Mouse (Mus musculus) gastrocnemius, adult 18-20 months (tissue): ENCODE data around the gene Sult1a1. TPM values are rescaled to one million over a fixed set of nuclear protein-coding genes. Genes with fewer than 3 reads are reported as not detected.

Source experiments
- DNase-seq: peaks from one replicate; pipeline ENCODE4 v3.0.0; 2021; ENCODE audit warnings: low spot score
- total RNA-seq, 2 experiments: library from RNA; stranded (reverse); gene quantifications; 2 replicates each; pipeline ENCODE4 v1.2.3; 2021

The Sult1a1 gene
- total RNA-seq, 2 experiments from 2014 or later: 11.1 to 15.9 TPM

GRCm38 (mm10) chr7:126665269-126665668, 11.0 kb downstream of the Sult1a1 start:
- DNase-seq: peak; percentile 51

DNA sequence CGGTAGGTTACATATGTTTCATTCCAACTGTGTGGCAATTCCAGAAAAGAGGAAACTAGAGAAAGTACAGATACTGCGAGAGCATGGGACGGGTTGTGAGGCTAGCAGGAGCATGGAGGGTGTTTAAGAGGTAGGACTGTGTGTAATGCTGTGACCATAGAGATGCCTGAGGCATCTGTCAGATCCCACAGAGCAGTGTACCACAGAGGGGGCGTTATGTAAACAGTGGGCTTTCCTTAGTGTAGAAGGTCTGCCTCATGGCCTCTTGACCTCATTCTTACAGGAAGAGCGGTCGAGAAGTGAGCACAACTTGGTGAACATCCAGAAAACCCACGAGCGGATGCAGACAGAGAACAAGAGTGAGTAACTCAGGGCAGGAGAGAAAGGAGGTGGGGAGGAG, 12.6 kb downstream of the Sult1a1 start:
- DNase-seq: no peak

- DNase-seq: no peak
Measured at GRCm38 (mm10) chr7:126659771-126660170, 16.5 kb downstream of the Sult1a1 start.

DNA sequence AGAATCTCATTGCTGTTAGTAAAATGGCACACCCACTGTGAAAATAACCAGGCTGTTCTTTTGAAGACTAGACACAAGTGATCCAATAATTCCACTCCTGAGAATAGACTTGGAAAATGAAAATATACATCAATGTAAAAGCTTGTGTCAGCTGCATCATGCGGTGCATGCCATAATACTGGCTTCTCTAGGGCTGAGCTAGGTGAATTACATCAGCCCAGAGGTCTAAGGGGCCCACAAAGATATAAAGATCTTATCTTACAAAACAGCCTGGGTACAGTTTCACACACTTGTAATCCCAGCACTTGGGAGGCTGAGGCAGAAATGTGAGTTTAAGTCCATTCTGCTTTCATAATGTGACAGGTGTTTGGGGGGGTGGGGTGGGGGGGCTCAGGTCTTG, 18.7 kb downstream of the Sult1a1 start:
- DNase-seq: no peak

- no peak for DNase-seq
Measured at GRCm38 (mm10) chr7:126655695-126656094, 20.5 kb downstream of the Sult1a1 start.

GRCm38 (mm10) chr7:126653991-126654390, 22.2 kb downstream of the Sult1a1 start:
- no peak for DNase-seq

DNA sequence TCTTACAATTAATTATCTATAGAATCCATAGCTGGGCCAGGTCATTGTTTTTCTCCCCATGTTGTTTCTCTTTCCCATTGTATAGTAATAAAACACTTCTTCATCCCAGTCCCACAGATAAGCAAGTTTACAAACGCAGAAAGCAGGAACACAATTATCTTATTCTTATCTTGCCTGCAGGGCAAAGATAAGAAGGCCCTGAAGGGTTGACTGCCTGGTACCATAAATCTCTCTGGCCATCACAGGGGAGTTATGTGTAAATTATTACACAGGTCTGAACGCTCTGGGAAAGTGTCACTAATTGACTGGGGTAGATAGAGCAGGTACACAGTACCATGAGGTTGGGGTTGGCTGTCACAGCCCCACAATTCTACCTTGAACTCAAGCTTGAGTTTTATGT, 25.4 kb downstream of the Sult1a1 start:
- DNase-seq: no peak

- DNase-seq: peak; percentile 91
Measured at GRCm38 (mm10) chr7:126649231-126650051, 26.8 kb downstream of the Sult1a1 start, which contains the start of gene Sgf29. Gene Sgf29, plus strand, starts transcription at chr7:126649309.

DNA sequence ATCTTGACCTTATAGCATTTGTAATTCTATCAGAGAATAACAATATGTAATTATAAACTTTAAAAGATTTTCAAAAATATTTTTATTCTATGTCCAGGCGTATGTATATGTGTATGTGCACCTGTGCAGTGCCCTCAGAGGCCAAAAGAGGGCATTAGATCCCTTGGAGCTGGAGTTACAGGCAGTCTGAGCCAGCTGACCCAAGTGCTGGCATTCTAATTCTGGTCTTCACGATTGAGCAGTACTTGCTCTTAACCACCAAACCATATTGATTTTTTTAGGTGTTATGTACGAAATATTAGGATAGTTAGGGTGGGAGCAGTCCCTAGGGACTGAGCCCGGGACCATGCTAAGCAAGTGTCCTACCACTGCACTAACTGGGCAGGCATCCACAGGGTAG, 27.7 kb downstream of the Sult1a1 start:
- DNase-seq: no peak

GRCm38 (mm10) chr7:126645708-126646107, 30.5 kb downstream of the Sult1a1 start:
- DNase-seq: no peak

DNA sequence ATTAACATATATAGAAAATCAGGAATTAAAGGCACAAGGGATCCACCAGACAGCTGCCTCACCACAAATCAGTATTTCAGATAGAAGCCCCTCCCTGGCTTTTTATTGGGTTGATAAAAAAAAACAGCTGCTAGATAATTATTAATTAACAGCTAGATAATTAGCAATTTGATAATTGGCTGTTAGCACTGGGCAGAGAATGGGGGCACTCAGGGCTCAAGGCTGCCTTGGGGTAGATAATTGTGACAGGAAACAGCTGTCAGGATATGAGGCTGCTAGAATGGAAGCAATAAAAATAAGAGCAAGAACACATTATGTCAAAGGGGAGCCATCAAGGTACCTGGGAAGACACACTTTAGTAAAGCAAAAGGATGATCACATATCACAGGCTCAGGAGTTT, 31.3 kb downstream of the Sult1a1 start:
- no peak for DNase-seq

- no peak for DNase-seq
Measured at GRCm38 (mm10) chr7:126644345-126644744, 31.9 kb downstream of the Sult1a1 start.

GRCm38 (mm10) chr7:126643244-126643617, 33.0 kb downstream of the Sult1a1 start:
- DNase-seq: peak; percentile 44

DNA sequence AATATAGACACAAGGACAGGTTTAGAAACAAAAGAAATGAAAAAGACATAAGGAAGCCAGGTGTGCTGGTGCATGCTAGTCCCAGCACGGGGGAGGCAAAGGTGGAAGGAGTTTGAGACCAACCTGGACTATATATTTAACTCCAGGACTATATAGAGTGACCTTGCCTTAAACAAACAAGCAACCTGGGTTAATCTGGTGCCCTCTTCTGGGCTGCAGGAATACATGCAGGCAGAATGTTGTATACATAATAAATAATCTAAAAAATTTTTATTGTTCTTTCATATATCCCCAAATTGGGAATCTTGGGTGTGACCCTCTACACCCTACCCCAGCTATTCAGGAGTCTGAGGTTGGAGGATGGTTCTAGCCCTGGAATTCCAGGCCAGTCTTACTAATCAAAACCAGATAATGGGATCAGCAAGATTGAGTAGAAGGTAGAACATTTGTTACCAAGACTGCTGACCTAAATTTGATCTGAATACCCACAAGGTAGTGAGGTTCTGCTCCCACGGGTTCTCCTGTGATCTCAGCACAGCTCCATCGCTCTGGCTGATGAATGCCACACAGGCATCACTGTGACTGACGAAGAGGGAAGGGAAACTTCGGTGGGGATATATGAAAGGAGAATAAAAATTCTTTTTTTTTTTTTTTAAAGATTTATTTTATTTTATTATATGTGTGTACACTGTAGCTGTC, 33.5 kb downstream of the Sult1a1 start:
- no peak for DNase-seq

DNA sequence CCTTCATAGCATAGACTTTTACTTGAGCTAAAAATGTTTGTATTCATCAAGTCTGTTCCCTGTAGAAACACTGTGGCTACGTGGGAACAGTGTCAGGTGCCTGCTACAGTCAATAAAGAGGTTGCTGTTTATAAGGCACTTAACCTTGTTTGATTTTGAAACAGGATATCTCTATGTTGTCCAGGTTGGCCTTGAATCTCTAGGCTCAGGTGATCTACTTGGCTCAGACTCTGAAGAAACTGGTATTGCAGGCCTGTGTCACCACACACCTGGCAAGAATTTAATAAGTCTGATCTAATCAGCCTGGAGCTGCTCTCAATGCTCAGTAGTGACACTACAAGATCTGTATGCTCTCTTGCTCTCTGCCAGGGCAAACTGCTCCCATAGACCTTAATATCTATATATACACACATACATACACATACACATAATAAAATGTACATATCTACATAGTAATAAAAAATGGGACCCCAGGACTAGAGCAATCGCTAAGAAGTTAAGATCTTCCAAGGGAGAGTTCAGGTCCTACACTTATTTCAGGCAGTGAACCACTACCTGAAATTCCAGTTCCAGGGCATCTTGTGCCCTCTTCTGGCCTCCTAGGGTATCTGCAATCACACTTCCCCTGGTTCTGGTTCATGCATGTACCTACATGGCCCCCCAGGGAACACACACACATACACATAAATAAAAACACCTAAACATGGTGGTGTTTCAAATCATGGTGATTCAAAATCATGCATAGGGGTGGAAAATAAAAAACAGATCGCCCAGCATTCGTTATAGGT, 39.3 kb downstream of the Sult1a1 start:
- DNase-seq: peak; percentile 50

DNA sequence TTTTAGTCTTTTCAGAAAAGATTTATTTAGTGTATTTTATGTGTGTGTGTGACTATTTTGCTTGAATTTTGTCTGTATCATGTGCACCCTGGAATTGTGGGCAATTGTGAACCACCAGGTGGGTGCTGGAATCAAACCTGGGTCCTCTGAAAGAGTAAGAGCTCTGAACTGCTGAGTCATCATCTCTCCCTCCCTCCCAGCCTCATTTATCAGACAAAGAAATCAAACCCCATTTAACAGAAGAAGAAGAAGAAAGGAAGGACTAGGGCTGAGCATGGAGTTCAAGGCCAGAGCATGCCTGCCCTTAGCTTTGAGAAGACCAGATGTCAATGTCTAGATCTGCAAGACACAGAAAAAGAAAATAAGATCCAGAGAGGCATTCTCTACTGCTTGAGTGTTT, 40.9 kb downstream of the Sult1a1 start:
- DNase-seq: no peak

DNA sequence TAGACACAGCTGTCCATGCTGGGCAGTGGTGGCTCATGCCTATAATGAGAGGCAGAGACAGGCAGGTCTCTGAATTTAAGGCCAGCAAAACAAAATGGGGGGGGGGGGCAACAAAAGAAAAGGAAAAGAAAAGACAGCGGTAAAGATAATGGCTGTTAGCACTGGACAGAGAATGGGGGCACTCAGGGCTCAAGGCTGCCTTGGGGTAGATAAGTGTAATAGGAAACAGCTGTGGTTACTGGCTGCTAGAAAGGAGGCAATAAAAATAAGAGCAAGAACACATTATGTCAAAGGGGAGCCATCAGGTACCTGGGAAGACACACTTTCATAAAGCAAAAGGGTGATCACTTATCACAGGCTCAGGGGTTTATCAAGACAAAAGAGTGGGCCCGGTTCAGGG, 43.8 kb downstream of the Sult1a1 start:
- no peak for DNase-seq

GRCm38 (mm10) chr7:126630824-126631518, 45.3 kb downstream of the Sult1a1 start, which contains the start of gene Nupr1:
Gene Nupr1, minus strand, starts transcription at chr7:126630861.
- DNase-seq: no peak

DNA sequence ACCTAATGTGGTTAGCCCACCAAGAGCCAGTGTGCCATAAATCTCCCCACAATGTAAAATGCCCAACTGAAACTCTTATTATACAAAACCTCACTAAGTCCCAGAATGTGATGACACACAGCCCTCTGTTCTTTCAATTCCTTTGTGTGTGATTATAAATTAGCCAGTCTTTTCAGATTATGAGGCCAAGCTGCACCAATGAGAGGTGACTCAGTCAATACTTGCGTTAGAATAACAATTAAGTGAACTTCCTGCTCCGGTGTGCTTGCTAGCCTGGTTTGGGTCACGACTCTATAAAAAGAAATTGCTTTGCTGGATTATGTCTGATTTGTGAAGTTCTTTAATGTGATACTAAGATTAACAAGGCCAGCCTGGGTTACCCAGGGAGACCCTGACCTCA, 46.3 kb downstream of the Sult1a1 start:
- DNase-seq: no peak

DNA sequence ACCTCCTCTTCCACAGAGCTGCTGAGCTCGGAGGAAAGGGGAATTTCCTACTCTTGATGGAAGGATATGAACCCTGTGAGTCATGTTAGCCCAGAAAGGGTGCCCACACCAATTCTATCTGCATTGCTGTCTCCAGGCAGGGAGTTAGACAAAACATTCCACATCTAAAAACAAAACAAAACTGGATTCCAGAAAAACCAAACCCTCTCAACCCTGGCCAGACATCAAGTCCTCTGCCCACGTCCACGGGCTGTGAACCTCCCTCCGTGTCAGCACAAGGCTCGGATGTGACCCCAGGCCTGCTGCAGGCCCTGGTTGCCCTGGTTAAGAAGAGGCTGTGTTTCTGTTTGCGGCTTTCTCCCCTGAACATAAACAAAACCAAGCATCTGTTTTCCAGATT, 48.1 kb downstream of the Sult1a1 start:
- no peak for DNase-seq

DNA sequence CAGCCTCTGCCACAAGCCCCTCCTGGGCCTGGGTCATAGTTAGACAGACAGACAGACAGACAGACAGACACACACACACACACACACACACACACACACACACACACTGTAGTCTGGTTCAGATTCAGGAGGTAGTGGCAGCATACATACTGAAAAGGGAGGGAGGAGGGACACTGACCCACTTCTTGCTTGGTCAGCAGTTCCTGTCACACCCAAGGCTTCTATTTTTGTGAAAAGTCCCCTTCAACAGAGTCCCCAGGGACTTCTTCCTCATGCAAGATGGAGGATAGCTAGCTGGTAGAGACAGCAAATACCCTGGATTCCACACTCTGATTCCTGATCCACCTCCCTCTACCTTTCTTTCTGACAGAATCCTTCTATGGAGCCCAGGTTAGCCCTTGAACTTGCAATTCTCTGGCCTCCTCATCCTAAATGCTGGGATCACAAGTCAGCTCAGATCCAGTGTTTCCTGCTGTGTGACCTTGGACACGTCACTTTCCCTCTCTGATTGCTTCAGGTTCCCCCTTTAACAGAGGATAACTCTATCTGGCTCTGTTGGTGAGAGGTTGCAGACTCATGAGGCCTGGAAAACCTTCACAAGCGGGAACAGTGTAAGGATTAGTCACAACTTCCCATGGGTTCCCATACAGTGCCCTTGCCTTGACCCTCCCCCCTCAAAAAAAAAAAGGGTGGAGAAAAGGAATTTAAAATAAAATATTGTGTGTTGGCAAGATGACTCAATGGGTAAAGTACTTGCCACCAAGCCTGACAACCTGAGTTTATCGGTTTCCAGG, 50.2 kb downstream of the Sult1a1 start:
- no peak for DNase-seq
